Mouse (Mus musculus) ES-E14 (cell line): Measurements from ENCODE around the gene Noc2l.

Source experiments
- CHD2 ChIP-seq: IDR thresholded peaks from 2 replicates; pipeline ENCODE4 v1.6.1; 2014; ENCODE audit warnings: mild to moderate bottlenecking, low read depth, low read length, inconsistent platforms
- HCFC1 ChIP-seq: IDR thresholded peaks from 2 replicates; pipeline ENCODE4 v1.6.1; 2012; ENCODE audit warnings: low read length, inconsistent platforms, borderline replicate concordance; ENCODE audit not compliant: insufficient read depth
- MAFK ChIP-seq: IDR thresholded peaks from 2 replicates; pipeline ENCODE4 v1.6.1; 2014; ENCODE audit warnings: mild to moderate bottlenecking, low read depth, low read length, inconsistent platforms; ENCODE audit not compliant: insufficient read depth
- ZC3H11A ChIP-seq: IDR thresholded peaks from 2 replicates; pipeline ENCODE4 v1.6.1; 2012; ENCODE audit warnings: low read depth, mild to moderate bottlenecking, inconsistent platforms, low read length, borderline replicate concordance
- ZNF384 ChIP-seq: IDR thresholded peaks from 2 replicates; pipeline ENCODE4 v1.6.1; 2012; ENCODE audit warnings: low read depth, low read length, inconsistent platforms

GRCm38 (mm10) chr4:156200623-156201475 lies 35.0 kb upstream of the Noc2l start, which contains the start of gene Isg15:
- no peak for TF ChIP-seq MAFK
- no peak for TF ChIP-seq HCFC1
- TF ChIP-seq ZC3H11A, result no peak
- no peak for TF ChIP-seq CHD2
- no peak for TF ChIP-seq ZNF384
